Mouse (Mus musculus): Measurements from ENCODE around the gene H3f3b. TPM values are rescaled to one million over a fixed set of nuclear protein-coding genes. Genes with fewer than 3 reads are reported as not detected.

H3f3b gene
- total RNA-seq (2021), result 100 to 1,000 TPM; 184 to 193 TPM
- long read RNA-seq, experiment 1, transcript H3f3b-203 (3 exons, 773 nt), result minor isoform, 9 of 516 reads
- long read RNA-seq, experiment 1, transcript H3f3b-201 (4 exons, 1,993 nt), result major isoform, 491 of 516 reads
- long read RNA-seq, experiment 1, partial matches to known transcripts, result 2 of 516 reads
- long read RNA-seq, experiment 1, other reads (novel, unspliced or antisense), result 14 of 516 reads
- long read RNA-seq, experiment 2, transcript H3f3b-201 (4 exons, 1,993 nt), result major isoform, 401 of 421 reads
- long read RNA-seq, experiment 2, transcript H3f3b-203 (3 exons, 773 nt), result minor isoform, 10 of 421 reads
- long read RNA-seq, experiment 2, partial matches to known transcripts, result 1 of 421 reads
- long read RNA-seq, experiment 2, other reads (novel, unspliced or antisense), result 9 of 421 reads

DNA sequence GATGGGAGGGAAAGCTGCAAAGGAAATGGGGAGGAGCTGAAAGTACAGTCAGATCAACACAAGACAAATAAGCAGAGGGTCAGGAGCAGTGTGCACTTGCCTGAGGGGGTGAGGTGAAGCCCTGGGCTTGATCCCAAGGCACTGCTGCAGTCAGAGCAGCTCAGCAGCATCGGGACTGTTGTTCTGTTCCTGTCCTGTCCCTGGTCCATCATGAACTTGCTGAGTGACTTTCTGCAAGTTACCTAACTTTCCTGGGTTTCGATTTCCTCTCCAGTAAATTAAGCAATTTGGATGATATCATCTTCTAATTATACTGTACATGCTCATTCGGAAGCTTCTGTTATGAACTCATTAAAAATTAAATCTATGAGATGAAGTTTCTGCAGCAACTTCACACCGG lies at the start of gene H3f3b:
Gene H3f3b (minus strand): TSS at position 207 of the 400 bp plus-strand sequence.
- intact Hi-C loops (cut with DNase I), result no loop called here

DNA sequence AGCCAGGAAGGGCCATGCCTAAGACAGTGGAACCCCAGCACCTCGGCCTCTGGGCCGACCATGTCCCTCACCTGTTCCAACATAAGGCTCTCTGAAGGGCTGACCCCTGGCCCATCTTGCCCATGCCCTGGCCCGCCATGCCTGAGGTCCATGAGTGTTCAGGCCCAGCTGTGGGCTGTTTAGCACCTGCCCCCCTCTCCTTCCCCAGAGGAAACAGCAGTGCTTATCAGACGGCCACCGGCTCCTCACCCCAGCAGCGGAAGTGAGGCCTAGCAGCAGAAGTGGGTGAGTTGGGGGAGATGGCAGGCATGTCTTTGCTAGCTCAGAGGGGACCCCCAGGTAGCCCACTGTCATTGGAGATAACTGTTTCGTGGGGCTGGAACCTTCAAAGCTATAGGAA lies 49.1 kb upstream of the H3f3b start:
- no peak for DNase-seq
- intact Hi-C loops (cut with DNase I), result no loop called here

More for the DNA sequence above, at the start of gene H3f3b:
- no peak for DNase-seq

DNA sequence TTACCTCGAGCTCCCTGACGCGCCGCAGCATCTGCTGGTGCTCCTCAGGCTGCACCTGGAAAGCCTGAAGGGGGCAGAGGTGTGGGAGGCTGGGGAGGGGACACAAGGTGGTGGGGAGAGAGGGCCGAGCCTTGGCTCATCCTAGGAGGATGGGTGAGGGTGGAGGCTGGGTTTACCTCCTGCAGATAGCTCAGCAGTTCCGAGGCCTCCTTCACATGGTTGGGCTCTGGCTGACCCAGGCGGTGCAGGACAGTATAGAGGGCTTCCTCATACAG lies 48.4 kb upstream of the H3f3b start:
- DNase-seq, result no peak
- intact Hi-C loops (cut with DNase I), result no loop called here

DNA sequence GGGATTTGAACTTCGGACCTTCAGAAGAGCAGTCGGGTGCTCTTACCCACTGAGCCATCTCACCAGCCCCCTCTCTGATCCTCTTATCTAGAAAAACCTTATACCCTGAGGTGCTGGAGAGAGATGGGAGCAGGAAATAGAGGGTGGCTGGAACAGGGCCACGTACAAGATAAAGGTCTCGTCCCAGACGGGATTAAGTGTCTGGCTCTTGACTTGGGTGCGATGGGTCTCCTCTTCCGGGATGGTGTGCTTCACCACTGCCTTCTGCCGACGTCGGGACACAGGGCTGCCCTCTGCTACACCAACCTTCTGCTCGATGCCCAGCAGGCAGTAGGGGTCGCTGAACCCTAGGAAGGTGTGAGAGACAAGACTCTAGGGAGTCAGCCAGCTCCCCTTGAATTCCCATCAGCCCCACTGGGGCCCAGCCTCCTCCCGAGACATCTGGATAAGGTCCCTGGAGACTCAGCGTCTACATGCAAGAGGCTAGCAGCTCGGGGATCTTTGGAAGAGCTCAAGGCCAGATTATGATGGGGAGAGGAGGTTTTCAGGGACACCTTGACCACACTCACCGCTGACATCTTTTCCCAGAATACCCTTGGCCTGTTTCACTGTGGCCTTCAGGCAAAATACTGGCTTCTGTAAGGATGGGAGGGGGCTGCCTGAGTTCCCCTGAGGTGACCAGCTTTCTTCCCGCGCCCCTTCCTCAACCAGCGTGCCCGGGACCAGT lies 47.9 kb upstream of the H3f3b start:
- intact Hi-C loops (cut with DNase I), result no loop called here
- DNase-seq, result no peak

DNA sequence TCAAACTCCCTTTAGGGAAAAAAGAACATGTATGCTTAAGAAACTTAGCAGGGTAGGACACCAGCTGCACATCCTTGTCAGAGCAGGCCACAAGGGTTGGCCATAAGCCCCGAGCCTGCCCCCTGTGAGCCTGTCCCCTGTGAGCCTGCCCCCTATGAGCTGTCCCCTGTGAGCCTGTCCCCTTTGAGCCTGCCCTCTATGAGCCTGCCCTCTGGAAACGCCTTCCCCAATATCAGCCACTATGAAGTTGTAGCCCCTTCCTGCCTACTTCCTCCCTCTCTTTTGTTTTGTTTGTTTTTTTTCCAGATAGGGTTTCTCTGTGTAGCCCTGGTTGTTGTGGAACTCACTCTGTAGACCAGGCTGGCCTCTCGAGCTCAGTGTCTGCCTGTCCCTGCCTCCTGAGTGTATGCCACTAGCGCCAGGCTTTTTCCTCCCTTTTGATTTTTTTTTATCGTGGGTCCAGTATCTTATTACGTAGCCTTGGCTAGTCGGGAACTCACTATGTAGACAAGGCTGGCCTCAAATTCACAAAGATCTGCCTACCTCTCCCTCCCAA lies 46.8 kb upstream of the H3f3b start:
- intact Hi-C loops (cut with DNase I), result loop anchor here (5.0 kb wide), 1 partner anchor 37 kb away; no protein-coding TSS in a partner anchor
- DNase-seq, result no peak

DNA sequence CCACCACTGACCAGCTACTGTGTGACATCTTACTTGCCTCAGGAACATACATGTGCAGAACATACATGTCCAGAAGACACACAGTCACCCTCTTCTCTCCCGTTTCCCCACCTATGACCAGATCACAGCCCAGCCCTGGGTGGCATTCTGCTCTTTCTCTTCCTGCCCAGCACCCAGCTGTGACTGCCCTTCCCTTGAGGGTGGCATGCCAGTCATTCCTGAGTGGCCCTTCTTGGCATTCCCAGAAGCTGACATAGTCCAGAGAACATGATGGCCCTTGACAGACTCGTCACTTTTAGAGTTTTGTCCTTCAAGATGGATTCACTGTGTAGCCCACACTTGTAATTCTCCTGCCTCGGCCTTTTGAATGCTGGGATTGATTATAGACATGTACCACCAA lies 44.8 kb upstream of the H3f3b start:
- intact Hi-C loops (cut with DNase I), result loop anchor here (5.0 kb wide), 1 partner anchor 35 kb away; no protein-coding TSS in a partner anchor
- DNase-seq, result no peak

DNA sequence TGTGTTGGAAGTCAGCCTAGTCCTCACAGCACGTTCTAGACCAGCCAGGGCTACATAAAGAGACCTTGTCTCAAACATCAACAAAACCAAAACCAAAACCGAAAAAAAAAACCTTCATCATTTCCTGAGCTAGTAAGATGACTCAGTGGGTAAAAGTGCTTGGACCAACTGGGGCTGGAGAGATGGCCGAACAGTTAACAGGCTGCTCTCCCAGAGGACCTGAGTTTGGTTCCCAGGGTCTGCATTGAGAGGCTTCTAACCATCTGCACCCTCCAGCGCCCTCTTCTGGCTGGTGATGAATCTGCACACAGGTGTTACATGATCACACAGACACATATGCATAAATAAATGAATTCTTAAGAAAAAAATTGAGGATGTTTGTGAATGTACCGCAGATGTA lies 43.7 kb upstream of the H3f3b start:
- intact Hi-C loops (cut with DNase I), result loop anchor here (5.0 kb wide), 1 partner anchor 34 kb away; no protein-coding TSS in a partner anchor
- peak in 1 of 2 experiments; percentile 32 for DNase-seq

DNA sequence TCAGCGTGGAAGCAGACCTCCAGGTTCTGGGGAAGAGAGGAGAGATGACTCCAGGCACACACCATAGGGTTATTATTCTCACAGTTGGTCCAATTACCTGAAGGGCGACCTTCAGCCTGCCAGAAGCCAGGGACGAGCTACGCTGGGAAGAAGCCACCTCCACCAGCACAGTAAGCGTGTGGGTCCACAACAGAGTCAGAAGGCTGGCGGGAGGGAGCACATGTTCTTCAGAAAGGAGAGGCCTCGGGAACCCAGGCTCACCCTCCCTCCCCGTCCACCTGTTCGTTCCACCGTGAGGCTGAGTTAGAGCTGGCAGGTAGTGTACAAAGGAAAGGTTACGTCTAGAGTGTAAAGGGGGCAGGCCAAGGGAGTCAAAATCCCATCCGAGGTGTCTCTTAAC lies 37.6 kb upstream of the H3f3b start:
- intact Hi-C loops (cut with DNase I), result no loop called here
- DNase-seq, result no peak

DNA sequence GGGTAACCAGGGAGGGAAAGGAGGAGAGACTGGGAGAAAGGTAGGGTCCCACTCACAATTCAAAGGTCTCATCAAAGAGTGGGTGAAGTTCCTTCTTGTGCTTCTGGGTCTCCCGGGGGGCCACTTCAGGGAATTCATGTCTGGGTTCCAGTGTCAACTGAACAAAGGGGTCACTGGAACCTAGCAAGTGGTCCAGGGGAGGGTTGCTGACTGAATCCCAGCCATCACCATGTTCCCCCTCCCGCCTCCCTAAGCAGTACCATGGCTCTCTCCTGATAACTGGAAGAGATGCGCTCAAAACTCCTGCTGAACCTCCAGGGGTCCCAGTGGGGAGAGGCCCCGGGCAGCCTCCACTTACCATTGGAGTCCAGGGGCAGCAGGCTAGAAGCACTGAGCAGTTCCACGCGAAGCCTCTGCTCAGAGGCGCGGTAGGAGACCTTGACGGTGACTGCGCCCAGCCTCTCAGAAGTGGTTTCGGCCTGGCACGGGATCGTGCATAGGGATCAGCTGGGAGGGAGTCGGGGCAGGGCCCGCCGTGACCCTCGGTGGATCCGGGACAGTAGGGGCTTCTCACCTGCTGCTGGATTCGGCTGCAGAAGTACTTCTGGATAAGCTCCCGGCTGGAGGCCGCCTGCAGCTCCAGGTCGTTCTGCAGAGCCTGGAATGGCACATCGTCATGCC lies 36.6 kb upstream of the H3f3b start:
- DNase-seq, result no peak
- intact Hi-C loops (cut with DNase I), result no loop called here

DNA sequence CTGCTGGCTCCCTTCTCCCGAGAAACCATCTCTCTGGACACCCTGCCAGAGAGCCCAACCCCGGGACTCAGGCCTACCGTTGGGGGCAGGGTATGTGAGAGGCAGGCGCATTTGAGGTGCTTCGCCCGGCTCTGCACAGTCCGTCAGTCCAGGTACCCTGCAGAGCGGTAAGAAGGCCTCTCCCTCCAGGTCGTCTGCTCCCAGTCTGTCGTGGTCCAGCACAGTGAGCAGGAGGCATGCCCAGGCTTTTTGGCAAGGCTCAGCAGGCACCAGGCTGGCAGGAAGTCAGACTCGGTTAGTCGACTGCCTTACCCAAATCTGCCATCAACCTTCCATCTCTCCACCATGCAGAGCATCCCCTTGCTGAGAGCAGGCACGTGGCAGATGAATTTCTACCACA lies 35.8 kb upstream of the H3f3b start:
- no peak for DNase-seq

DNA sequence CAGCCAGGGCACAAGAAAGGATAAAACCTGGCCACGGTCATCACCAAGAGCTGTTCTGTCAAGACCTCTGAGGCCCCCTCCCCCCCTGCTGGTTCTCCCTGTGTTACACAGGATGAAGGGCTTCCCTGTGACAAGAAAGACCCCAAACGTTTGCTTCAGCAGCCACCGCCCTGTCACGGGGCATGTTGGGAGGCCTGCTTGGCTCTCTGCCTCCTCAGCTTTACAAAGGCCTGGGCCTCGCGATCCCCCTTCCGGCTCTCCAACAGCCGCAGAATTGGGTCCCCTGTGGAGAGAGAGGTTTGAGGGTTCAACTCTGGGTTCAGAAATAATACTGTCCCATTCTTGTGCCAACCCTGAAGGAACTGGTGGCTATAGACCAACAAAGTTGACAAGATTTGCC lies 34.8 kb upstream of the H3f3b start:
- no peak for DNase-seq
- intact Hi-C loops (cut with DNase I), result no loop called here

More for the DNA sequence above, 35.8 kb upstream of the H3f3b start:
- intact Hi-C loops (cut with DNase I), result no loop called here

DNA sequence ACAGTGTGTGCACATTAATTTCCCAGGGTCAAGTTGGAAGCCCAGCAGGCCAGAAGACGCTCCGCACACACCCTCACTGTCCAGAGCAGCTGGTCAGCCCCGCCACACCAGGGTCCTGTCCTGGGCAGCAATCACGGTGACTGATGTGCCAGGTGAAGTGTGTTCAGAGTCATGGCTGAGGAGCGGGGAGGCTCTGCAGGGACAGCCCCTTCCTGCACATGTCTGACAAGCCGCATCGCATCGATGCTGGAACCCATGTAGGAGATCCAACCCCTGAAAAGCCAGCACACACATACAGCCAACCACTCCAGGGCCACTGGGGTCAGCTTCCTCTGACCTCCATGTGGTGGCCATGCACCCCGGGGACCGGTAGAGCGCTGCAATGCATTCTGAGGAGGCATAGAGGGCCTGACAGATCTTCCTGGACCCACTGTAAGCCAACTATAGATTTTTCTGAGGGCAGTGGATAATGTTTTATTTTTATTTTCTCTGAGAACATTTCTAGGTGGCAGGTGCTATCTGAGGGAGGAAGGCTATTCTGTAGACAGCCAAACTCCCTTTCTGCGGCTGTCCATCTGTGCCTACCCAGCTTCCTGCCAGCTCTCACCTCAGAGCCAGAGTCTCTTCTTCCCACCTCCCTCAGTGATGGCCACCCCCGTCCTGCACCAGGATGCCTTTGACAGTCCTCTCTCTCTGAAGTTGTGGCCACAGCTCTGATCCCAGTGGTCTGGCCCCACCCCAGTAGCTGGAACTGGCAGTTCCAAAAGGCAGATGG lies 34.1 kb upstream of the H3f3b start:
- intact Hi-C loops (cut with DNase I), result no loop called here
- DNase-seq, result no peak

DNA sequence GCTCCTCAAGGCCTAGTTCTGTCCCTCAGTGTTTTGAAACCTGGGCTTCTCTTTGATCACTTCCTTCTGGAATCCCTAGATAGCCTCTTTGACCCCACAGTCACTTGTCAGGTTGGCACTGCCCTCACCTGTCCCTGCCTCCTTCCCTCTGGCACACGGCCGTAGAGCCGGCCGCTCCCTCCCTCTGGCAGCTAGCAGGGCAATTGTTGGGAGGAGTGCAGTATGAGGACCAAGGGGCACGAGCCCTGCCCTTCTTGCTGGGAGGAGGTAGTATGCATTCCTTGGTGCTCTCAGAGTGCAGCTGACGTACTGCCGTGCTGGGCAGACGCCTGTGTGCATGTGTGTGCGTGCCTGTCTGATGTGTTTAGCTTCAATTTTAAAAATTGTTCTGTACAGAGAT lies 32.8 kb upstream of the H3f3b start:
- intact Hi-C loops (cut with DNase I), result no loop called here
- DNase-seq, result no peak

DNA sequence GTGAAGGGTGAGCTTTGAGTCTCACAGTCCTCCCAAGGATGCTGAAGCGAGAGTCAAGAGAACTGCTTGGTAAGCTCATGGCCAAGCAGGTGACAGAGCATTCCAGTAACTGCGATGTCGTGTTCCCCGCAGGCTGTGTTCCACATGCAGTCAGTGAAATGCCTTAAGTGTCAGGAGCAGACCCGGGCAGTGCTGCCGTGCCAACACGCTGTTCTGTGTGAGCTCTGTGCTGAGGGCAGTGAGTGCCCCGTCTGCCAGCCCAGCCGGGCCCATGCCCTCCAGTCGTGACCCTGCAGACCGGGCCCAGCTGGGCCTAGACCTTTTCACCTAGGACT lies 31.9 kb upstream of the H3f3b start:
- intact Hi-C loops (cut with DNase I), result no loop called here
- DNase-seq, result no peak

DNA sequence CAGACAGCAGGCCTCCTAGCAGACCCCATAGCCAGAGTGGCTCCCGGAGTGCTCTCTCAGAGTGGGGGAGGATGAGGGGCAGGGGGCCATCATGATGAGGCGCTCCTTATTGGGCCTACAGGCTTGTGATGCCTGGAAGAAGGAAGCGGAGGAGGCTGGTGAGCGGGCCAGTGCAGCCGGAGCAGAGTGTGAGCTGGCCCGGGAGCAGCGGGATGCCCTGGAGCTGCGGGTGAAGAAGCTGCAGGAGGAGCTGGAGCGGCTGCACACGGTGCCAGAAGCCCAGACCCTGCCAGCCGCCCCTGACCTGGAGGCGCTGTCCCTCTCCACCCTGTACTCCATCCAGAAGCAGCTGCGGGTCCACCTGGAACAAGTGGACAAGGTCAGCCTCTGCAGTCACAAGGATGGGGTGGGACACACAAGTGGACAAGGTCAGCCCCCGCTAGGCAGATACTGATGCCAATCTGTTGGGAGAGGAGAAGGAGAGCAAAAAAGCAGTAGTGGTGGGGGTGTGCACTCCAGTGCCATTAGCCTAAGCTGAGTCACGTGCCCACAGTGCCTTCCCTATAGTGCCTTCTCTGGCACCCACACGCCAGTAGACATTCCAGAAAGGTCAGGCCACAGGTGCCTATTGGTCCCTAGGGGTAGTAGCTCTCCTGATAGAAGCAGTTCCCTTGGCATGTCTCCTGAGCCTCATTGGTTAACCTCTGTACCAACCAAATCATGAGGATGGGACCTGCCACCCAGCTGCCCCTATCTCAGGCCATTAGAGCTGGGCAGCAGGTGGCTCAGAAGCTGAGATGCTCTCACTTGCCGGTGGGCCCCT lies 31.3 kb upstream of the H3f3b start:
- DNase-seq, result no peak
- intact Hi-C loops (cut with DNase I), result no loop called here

DNA sequence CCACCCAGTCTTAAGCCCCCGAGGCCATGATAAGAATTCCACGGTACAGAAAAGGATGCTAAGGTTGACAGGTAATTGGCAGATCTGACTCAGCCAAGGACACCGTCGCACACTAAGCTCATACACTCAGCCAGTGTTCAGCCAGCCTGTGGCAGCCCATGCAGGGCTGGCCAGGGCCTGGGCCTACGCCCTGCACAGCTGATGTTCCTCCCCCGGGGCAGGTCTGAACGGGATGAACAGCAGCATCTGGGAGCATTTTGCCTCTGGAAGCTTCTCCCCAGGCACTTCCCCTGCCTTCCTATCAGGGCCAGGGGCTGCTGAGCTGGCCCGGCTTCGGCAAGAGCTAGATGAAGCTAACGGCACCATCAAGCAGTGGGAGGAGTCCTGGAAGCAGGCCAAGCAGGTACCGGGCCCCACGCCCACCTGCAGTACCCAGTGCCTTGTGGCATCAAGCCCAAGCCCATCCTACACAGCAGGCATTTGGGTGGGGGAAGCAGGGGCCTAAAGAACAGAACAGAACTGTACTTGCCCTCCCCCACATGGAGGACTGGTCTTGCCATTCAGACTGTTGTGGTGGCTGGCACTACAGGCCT lies 30.4 kb upstream of the H3f3b start:
- no peak for DNase-seq
- intact Hi-C loops (cut with DNase I), result no loop called here

DNA sequence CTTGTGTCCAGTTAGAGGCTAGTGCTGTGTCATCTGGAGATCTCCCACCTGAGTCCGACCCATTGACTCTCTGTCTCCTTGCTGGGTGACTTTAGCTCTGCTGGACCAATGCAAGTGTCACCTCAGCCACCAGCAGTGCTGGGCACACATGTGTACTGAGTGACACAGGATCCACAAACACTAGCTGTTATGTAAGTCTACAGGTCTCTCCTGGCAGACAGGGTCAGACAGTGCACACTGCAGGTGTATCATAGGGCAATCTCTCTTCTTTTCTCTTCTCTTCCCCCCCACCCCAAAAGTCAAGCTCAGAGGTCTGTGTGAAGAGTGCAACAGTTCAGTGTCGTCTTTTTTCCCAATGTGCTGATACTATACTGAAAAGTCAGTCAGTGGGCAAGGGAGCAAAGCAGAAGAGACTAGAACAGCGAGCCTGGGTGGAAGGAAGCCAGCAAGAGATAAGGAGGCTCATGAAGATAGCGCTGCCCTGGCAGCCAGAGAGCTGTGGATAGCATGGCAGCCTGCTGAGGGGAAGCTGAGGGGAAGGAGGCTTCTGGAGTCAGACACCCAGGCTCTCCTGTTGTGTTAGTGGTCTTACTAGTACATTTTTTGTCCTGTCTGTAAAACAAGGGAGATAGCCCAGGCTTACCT lies 29.6 kb upstream of the H3f3b start:
- no peak for DNase-seq
- intact Hi-C loops (cut with DNase I), result no loop called here

DNA sequence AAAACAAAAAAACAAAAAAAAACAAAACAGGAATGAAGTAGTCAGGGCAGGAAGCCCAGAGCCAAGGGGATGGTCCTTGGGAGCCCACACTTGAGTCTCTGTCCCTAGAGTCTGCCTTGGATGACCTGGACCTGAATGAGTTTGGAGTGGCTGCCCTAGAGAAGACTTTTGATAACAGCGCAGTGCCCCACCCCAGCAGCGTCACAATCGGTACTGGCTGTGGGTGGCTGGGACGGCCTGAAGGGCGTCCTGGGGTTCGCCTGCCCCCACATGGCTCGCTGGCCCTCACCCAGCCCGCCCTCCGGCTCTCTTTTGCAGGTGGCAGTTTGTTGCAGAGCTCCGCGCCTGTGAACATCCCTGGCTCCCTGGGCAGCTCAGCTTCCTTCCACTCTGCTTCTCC lies 28.1 kb upstream of the H3f3b start:
- intact Hi-C loops (cut with DNase I), result no loop called here
- no peak for DNase-seq
